Mouse (Mus musculus): ENCODE data around the gene Utp11.

GRCm38 (mm10) chr4:124726121-124726520 lies 32.7 kb upstream of the Utp11 start:
- no peak for TF ChIP-seq CTCF (IDR thresholded peaks at IDR 0.05; ENCODE audit: borderline replicate concordance, insufficient read depth, low read length)
- no peak for TF ChIP-seq POLR2A (IDR thresholded peaks at IDR 0.05; ENCODE audit: low read depth, low read length)
